Mouse (Mus musculus): Measurements from ENCODE around the gene A930017K11Rik. TPM values are rescaled to one million over a fixed set of nuclear protein-coding genes. Genes with fewer than 3 reads are reported as not detected.

Gene A930017K11Rik
- total RNA-seq, 2 experiments from 2014 or later = 0.19 to 0.33 TPM

DNA sequence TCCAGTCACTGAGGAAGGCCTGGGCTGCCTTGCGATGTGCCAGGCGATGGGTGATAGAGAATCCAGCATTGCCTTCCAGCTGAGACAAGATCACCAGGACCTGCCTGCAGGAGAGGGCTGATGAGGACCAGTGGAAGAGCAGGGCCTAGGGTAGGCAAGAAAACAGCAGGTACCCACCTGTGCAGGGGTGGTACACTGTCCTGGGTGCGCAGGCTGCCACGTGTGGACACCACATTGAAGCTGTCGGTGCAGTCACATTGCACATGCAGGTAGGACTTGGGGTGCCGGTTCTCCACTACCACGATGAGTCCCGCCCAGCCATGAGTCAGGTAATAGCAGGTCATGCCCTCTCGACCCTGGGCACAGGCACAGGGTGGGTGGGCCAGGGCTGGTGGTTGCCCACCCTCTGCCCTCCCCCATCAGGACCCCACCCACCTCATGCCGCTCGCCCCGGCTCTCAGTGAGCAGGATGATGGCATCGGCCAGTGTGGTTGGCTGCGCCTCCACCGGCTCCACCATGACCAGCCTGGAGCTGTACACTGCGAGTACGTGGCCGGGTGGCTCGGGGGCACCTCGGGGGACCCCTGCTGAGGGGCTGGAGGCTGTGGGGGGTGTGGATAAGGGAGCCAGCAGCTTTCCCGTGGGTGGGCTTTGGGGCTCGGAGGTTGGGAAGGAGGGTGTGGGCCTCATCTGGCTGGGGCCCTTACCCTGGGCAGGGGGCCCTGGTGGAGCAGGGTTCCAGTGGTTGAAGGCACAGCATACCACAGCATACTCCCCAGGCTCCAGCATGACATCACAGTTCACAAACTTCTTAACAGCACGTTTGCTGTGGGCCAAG is 7.5 kb upstream of the A930017K11Rik start:
- intact Hi-C loops (cut with DNase I) = no loop called here

DNA sequence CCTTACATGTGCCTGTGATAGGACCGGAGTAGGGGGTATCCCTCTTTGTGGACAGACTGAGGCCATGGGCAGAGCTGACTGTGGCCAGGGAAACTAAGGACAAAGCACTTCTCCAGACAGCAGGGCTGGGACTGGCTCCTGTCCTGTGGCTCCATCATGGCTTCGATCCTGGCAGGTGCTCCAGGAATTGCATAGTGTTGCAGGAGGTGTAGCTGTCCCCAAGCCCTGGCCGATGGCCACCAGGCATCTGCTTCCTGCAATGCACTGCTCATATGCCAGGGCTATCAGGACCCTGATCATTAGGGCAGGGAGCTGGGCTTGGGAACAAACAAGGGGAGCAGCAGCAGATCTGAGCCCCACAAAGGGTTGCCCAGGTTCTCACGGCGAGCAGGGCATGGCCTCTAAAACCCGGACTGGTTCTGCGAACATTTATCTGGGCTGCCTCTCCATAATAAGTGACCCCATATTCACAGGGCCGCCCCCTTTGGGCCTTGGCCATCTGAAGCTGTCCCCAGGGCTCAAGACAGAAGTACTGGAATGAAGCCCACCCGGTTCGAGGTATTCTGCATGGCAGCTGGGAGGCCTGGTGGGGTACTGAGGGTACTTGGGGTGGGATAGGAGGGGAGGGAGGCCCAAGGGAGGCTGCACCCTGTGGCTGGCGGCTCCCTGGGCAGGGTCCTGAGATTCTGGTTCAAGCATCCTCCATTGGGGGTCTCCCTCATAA is 6.6 kb upstream of the A930017K11Rik start:
- DNase-seq = no peak
- intact Hi-C loops (cut with DNase I) = no loop called here

More for the DNA sequence above, 7.5 kb upstream of the A930017K11Rik start:
- DNase-seq = no peak

DNA sequence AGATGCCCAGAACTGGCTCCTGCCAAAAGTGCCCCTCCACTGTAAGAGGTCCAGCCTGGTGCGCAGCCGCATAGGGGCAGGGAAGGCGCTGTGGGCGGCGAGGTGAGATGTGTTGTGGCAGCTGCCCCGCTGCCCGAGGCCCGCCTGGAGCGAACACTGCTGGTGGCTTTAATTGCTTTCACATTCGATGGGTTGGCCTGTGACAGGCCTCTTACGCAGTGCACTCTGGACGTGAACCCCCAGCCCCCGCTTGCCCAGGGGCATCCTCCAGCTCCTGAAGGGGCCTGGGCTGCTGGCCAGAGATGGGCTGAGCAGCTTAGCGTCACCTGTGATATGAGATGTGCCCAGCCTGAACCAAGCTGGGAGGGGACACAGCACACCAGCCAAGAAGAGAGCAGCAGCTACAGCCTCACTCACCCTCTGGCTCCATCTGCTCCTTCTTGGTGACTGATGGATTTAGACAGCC is 5.3 kb upstream of the A930017K11Rik start:
- no peak for DNase-seq
- intact Hi-C loops (cut with DNase I) = no loop called here

DNA sequence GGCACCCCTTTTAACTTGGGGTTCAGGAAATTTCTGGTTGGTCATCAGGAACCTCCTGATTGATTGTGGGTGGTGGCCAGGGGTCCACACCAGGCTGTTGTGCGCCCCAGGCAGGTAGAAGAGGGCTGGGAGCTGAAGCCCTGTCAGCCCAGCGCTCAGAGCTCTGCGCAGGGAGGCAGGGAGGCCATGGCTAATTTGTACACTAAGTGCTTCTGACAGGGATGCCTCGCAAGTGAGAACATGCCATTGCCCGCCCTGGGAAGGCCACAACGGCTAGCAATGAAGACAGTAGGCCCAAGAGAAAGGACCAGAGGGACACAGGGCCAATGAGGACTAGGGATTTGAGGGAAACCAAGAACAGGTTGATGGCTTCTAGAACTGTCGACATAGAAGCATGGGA is 4.3 kb upstream of the A930017K11Rik start:
- no peak for DNase-seq
- intact Hi-C loops (cut with DNase I) = no loop called here

- intact Hi-C loops (cut with DNase I) = no loop called here
- no peak for DNase-seq
These were observed 3.8 kb upstream of the A930017K11Rik start for GRCm38 (mm10) chr17:25956201-25956600.

GRCm38 (mm10) chr17:25955736-25956135 is 3.4 kb upstream of the A930017K11Rik start:
- no peak for DNase-seq
- intact Hi-C loops (cut with DNase I) = no loop called here

DNA sequence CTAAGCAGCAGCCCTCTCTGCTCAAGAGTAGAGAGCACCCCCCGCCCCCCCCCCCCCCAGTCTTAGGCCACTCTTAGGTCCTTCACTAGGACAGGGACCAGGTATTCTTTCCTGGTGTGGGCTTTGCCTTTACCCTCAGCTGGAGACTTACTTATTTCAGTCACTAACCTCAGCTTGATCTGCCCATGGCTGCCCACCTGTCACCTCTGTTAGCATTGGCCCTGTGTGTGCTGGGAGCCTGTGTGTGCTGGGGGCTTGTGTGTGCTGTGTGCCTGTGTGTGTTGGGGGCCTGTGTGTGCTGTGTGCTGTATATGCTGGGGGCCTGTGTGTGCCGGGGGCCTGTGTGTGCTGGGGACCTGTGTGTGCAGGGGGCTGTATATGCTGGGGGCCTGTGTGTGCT is 2.3 kb upstream of the A930017K11Rik start:
- intact Hi-C loops (cut with DNase I) = no loop called here
- no peak for DNase-seq

DNA sequence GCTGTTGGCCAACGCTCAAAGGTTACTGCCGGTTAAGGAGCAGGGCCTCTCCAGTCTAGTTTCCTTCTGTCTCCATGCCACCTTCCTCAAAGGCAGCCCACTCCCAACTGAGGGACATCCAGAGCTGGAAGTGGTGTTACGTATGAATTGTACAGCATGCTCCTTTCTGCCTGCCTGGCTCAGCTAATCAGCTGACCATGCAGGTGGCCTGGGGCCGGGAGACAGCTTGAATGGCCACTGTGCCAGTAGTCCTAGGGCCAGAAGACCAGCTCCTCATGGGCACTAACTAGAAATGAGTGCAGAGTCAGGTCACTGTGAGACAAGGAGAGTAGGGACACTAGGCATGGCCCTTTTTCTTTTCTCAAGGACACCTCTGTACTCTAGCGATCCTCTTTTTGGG is 796 bp upstream of the A930017K11Rik start:
- intact Hi-C loops (cut with DNase I) = no loop called here
- no peak for DNase-seq

DNA sequence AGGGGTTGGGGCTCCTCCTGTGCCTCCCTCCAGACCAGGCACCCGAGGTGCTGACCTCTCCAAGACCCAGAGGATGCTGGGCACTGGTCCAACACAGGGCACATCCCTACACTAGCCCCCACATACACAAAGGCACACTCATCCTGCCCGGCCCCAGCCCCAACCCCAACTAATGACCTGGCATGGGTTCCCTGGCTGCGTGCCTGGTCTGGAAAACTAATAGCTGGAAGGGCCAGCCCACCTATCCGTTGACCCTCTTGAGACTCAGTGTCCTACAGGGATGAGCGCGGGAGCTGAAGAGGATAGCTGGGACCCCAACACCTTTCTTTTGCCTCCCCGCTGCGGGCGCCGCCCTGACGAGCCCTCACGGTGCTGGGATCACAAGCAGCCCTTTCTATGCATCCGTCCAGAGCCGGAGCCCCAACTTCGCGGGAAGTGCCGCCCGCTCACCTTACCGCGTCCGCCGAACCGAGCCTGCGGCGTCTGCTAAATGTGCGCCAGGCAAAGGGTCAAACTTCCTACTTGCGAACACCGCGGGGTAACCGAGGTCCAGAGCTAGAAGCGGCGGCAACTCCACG is 1.1 kb downstream of the A930017K11Rik start:
- intact Hi-C loops (cut with DNase I) = no loop called here
- DNase-seq = no peak

GRCm38 (mm10) chr17:25950706-25951105 is 1.7 kb downstream of the A930017K11Rik start:
- no peak for DNase-seq
- intact Hi-C loops (cut with DNase I) = no loop called here

GRCm38 (mm10) chr17:25949981-25950380 is 2.4 kb downstream of the A930017K11Rik start:
- intact Hi-C loops (cut with DNase I) = no loop called here
- no peak for DNase-seq

DNA sequence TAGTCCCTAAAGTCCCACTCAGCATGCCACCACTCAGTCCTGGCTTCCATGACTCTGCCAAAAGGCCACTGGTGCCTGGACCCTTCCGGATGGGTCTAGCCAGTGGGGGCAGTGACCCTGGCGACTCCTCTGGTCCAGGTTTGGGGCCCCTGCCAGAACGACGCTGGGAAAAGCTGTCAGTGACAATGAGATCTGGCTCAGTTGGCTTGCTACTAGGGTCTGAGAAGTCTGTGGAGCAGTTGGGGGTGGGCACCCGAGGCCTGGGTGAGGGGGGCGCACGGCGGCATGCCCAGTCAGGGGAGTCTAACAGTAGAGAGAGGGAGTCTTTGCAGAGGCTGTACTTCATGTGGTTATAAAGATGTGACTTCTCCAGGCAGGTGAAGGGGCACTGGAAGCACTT is 4.3 kb downstream of the A930017K11Rik start:
- intact Hi-C loops (cut with DNase I) = no loop called here
- DNase-seq = no peak

DNA sequence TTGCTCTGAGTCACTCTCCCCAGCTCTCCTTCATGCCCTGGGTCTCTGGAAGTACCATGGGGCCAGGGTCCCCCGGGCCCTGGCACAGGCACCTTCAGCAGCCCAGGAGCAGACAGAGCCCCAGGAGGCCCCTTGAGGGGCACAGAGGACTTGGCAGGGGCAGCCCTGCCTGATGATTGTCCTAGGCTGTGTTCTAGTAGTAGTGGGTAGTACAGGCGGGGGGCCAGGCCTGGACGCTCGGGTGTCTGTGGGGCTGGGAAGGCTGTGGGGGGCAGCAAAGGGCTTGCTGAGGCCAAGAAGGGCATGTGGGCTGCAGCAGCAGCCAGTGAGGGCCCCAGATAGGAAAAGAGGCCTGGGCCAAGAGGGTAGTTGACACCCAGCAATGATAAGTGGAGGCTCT is 4.8 kb downstream of the A930017K11Rik start:
- DNase-seq = no peak
- intact Hi-C loops (cut with DNase I) = no loop called here

DNA sequence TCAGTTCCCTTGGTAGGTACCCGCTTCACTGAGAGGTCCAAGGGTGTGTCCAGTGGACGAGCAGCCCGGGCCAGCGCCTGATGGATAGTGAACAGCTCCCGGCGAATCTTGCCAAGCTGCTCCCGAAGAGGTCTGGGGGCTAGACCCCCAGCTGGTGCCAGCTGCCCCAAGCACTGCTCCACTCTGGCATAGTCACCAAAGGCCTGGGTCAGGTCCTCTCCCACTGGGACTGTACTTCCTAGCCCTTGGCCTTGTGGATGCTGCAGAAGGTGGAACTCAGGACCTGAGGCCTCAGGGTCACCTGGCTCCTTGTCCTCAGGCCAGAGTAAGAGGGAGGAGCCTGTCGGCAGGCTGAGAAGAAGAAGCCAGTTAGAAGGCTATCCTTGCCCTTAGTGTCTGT is 5.5 kb downstream of the A930017K11Rik start:
- intact Hi-C loops (cut with DNase I) = no loop called here
- DNase-seq = no peak

- intact Hi-C loops (cut with DNase I) = no loop called here
- DNase-seq = no peak
These were observed 6.0 kb downstream of the A930017K11Rik start for GRCm38 (mm10) chr17:25946349-25946748.

- peak; percentile 16 to 36 for DNase-seq
- intact Hi-C loops (cut with DNase I) = no loop called here
These were observed 6.7 kb downstream of the A930017K11Rik start for GRCm38 (mm10) chr17:25945517-25946155.

GRCm38 (mm10) chr17:25944366-25945163 is 7.8 kb downstream of the A930017K11Rik start, which contains the start of the genes Pigq and Nhlrc4:
Gene Pigq (minus strand): TSS chr17:25944936.
Gene Nhlrc4 (minus strand): TSS chr17:25944961.
- no peak for DNase-seq
- intact Hi-C loops (cut with DNase I) = loop anchor here (5.0 kb wide), 2 partner anchors 38 to 682 kb away; no protein-coding TSS in a partner anchor

DNA sequence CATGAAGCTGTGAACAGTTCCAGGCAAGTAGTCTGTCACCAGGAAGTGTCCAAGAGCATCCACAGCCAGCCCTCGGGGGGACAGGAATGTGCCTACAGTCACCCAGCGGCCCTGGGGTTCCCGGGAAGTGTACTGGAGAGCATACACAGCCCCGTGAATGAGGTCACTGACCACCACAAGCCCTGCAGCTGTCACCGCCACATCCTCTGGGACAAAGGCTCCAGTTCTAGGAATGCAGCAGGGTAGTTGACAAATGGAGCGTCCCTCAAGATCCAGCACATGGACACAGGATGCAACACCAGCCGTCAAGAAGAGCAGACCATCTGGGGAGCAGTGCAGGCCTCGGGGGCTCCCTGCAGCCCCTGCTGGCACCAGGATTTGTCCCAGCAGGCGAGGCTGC is 8.6 kb downstream of the A930017K11Rik start:
- intact Hi-C loops (cut with DNase I) = loop anchor here (5.0 kb wide), 2 partner anchors 39 to 681 kb away; no protein-coding TSS in a partner anchor
- no peak for DNase-seq

- intact Hi-C loops (cut with DNase I) = loop anchor here (5.0 kb wide), 2 partner anchors 39 to 681 kb away; no protein-coding TSS in a partner anchor
- DNase-seq = no peak
These were observed 9.1 kb downstream of the A930017K11Rik start for GRCm38 (mm10) chr17:25943221-25943620.

Data from heart, postnatal 36 days (tissue).